Mouse (Mus musculus) intestine, embryonic 16.5 days (tissue): ENCODE results near the gene Lsm11. TPM values are rescaled to one million over a fixed set of nuclear protein-coding genes. Genes with fewer than 3 reads are reported as not detected.
A peak's percentile ranks its signal among the peaks of the same experiment; 100 is the strongest.
"Not testable (repeated sequence)": the region's sequence is repeated elsewhere in the genome, so short reads cannot be mapped to it uniquely, and the experiment has no call there.

Experiments
- ATAC-seq: fragments of 200-750 bp; cut with Nextera tagmentation; 2 replicates; pipeline ENCODE4 v1.8.0; 2017; ENCODE audit warnings: moderate TSS enrichment, moderate library complexity
- H3K27ac ChIP-seq: fragments of 300-500 bp; sonication (generic); 2 replicates; pipeline ENCODE4 v1.5.1; 2014; ENCODE audit warnings: mild to moderate bottlenecking, low read length
- H3K27me3 ChIP-seq: fragments of 300-500 bp; sonication (generic); replicated peaks from 2 replicates; pipeline ENCODE4 v1.6.1; 2014; ENCODE audit warnings: low read length, control low read depth, mixed read lengths; ENCODE audit not compliant: control insufficient read depth, insufficient read depth
- H3K36me3 ChIP-seq: fragments of 300-500 bp; sonication (generic); 2 replicates; pipeline ENCODE4 v1.6.1; 2014; ENCODE audit warnings: low read length, control low read depth; ENCODE audit not compliant: control insufficient read depth, insufficient read depth
- H3K4me1 ChIP-seq: fragments of 300-500 bp; sonication (generic); 2 replicates; pipeline ENCODE4 v1.6.1; 2014; ENCODE audit warnings: low read length, control low read depth, mixed read lengths; ENCODE audit not compliant: control insufficient read depth, insufficient read depth
- H3K4me2 ChIP-seq: fragments of 300-500 bp; sonication (generic); 2 replicates; pipeline ENCODE4 v1.6.1; 2014; ENCODE audit warnings: low read depth, low read length, control low read depth
- H3K4me3 ChIP-seq: fragments of 300-500 bp; sonication (generic); 2 replicates; pipeline ENCODE4 v1.5.1; 2014; ENCODE audit warnings: mild to moderate bottlenecking, low read length
- H3K9ac ChIP-seq: fragments of 300-500 bp; sonication (generic); 2 replicates; pipeline ENCODE4 v1.6.1; 2014; ENCODE audit warnings: low read depth, low read length
- H3K9me3 ChIP-seq: fragments of 300-500 bp; sonication (generic); 2 replicates; pipeline ENCODE4 v1.6.1; 2016; ENCODE audit warnings: low read length, control low read depth; ENCODE audit not compliant: control insufficient read depth
- WGBS: fragments of 180-500 bp; shearing (Covaris S2); extraction: QIAGEN DNeasy Blood & Tissue Kit; methylation state at CpG from one replicate; pipeline ENCODE4 v1.1.7; 2014; 5-methylcytosine and 5-hydroxymethylcytosine counted together
- polyA plus RNA-seq: library from polyadenylated mRNA; unstranded; fragments of >200 nt; fragmentation: Nextera tagmentation; extraction: Ambion mirVana; gene quantifications from 2 replicates; pipeline ENCODE4 v1.2.1, GENCODE M21; 2015

Gene Lsm11
- polyA plus RNA-seq, 1 experiment from 2014 or later: 4.4 TPM

DNA sequence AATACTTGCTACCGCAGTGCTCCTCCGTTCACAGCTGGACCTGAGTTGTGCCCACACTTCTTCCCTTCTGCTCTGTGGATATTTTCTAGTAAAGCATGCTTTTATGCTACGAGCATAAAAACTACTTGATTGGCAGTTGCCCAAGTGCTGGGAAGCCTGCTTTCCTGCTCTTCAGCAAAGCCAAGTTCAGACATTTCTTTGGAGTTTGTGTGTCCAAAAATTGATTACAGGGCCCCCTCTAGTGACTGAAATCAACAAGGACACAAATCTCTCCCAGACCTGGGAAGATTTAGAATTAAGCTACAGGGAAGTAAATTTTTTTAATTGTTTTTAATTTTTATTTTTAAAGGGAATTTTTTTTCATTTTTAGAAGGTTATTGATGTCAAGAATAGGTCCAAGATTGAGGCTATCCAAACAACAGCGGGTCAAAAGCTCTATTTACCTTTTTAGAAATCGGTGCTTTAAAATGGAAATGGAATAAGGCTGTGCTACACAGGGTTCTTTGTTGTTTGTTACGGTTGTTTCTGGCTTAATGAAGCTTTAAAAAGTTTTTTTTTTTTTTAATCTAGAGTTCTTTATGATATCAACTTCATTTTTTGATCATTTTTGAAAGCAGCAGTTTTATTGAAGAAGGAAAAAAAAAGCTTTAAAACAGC lies 63.6 kb downstream of the Lsm11 start:
- no peaks in the 10 kb centered on the region for H3K9me3 ChIP-seq
- no peak overlapping the region for H3K4me3 ChIP-seq
- H3K27me3 ChIP-seq: no peaks in the 10 kb centered on the region
- WGBS: 53% methylated on average over 6 of the region's 6 CpGs
- H3K27ac ChIP-seq: peak overlapping the region; percentile 49
- no peak overlapping the region for H3K4me2 ChIP-seq
- peaks cover 27% of the 10 kb centered on the region for H3K4me1 ChIP-seq
- no peak overlapping the region for H3K9ac ChIP-seq
- 0 out of 2 replicates have a peak, but pooled peaks cover 2% of the 10 kb centered on the region for H3K36me3 ChIP-seq
- peak; percentile 61; the same call in 1 of the 2 replicates for ATAC-seq

DNA sequence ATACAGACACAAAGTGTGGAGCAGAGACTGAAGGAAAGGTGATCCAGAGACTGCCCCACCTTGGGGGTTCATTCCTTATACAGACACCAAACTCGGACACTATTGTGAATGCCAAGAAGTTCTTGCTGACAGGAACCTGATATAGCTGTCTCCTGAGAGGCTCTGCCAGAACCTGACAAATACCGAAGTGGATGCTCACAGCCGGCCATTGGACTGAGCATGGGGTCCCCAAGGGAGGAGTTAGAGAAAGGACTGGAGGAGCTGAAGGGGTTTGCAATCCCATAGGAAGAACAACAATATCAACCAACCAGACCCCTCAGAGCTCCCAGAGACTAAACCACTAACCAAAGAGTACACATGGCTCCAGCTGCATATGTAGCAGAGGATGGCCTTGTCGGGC lies 65.4 kb downstream of the Lsm11 start:
- H3K27ac ChIP-seq, H3K36me3 ChIP-seq, H3K27me3 ChIP-seq, H3K9ac ChIP-seq, ATAC-seq, H3K4me2 ChIP-seq, H3K4me3 ChIP-seq, H3K9me3 ChIP-seq: not testable (repeated sequence)
- H3K4me1 ChIP-seq: peaks cover 29% of the 10 kb centered on the region
- 80% methylated on average over 4 of the region's 4 CpGs for WGBS

Other genes with a start within 250 kb of the Lsm11 start
- gene Clint1, start 92.9 kb downstream of the Lsm11 start, polyA plus RNA-seq: 101 and 114 TPM in 2 replicates
- 12.2 and 13.5 TPM in 2 replicates for gene Thg1l, start 10.6 kb upstream of the Lsm11 start, polyA plus RNA-seq
- gene Sox30, start 35.4 kb upstream of the Lsm11 start, polyA plus RNA-seq: 0.06 and 0.09 TPM in 2 replicates
- 5.5 and 5.8 TPM in 2 replicates for gene Gm12166, start 107.4 kb upstream of the Lsm11 start, polyA plus RNA-seq
- 12.0 and 12.7 TPM in 2 replicates for gene Adam19, start 111.1 kb upstream of the Lsm11 start, polyA plus RNA-seq
- gene Nipal4, start 221.6 kb upstream of the Lsm11 start, polyA plus RNA-seq: 3.7 TPM in 2 replicates